Mouse (Mus musculus) cerebellum, adult 9-11 months (tissue): ENCODE measurements around the gene Hist1h3a.

ENCODE experiments used
- DNase-seq: peaks from one replicate; pipeline ENCODE4 v3.0.0; 2022

The Hist1h3a gene

DNA sequence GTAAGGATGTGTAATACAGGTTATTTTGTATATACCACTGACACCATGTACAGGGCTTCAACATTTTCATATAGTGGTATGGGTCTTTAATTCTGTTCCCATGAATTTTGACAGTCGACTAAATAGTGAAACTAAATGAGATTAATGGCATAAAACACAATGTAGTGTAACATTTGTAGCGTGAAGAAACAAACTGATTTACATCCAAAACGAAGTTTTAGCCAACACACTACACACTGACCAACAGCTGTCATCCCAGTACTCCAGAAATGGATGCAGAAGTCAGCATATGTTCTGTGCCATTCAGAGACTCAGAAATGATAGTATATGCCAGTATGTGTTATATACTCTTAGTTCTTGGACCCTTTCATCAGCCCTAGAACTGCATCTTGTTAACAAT is 4.3 kb downstream of the Hist1h3a start:
- DNase-seq = no peak

DNA sequence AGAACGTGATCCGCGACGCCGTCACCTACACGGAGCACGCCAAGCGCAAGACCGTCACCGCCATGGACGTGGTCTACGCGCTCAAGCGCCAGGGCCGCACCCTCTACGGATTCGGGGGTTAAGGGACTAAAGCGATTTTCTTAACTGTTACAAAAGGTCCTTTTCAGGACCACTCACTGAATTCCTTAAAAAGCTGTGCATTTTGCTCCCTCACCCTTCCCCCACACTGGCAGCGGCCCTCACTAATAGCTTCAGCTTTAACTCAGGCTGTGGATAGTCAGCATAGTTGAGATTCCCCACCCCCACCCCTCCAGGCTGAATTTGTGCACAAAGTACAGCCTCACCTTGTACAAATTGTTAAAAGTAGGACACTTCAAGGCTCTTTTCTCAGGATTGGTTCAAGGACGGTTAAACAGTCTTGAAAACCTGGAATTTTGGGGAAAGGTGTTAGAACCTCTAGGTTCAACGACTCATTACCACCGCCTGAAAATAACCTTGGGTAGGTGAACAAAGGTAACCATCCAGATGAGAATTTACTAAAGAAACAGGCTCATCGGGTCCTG is 4.9 kb downstream of the Hist1h3a start:
- DNase-seq = no peak

DNA sequence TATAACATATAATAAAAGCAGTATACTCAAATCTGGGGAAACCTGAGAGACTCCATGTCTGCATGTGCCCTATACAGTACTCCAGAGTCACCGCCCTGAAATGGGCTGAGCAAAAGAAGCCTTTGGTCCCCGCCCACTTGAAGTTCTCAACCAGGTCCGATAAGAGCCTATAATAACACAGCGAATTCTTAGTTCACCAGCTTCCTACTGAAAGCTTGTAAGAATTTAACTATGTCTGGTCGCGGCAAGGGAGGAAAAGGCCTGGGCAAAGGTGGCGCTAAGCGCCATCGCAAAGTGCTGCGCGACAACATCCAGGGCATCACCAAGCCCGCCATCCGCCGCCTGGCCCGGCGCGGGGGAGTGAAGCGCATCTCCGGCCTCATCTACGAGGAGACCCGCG is 5.4 kb downstream of the Hist1h3a start, which contains the start of gene Hist1h4b:
Gene Hist1h4b, plus strand, starts transcription at position 224 of the 400 bp plus-strand sequence.
- DNase-seq = peak; percentile 91

DNA sequence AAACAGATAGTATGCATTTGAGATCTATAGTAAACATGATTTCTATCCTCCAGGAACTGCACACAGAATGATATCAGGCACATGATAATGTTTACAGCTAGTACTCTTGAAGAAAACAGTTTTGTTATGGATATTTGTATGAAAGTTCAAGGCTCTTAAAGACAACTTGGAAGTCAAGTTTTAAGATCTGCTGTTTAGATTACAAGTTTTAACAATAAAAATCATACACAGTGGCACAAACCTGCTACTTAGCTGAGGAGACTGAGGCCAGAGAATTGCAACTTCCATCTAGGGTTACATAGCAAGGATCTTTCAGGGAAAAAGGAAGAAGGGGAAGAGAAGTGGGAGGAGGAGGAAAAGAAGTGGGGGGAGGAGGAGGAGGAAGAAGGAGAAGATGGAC is 7.2 kb downstream of the Hist1h3a start:
- DNase-seq = no peak

DNA sequence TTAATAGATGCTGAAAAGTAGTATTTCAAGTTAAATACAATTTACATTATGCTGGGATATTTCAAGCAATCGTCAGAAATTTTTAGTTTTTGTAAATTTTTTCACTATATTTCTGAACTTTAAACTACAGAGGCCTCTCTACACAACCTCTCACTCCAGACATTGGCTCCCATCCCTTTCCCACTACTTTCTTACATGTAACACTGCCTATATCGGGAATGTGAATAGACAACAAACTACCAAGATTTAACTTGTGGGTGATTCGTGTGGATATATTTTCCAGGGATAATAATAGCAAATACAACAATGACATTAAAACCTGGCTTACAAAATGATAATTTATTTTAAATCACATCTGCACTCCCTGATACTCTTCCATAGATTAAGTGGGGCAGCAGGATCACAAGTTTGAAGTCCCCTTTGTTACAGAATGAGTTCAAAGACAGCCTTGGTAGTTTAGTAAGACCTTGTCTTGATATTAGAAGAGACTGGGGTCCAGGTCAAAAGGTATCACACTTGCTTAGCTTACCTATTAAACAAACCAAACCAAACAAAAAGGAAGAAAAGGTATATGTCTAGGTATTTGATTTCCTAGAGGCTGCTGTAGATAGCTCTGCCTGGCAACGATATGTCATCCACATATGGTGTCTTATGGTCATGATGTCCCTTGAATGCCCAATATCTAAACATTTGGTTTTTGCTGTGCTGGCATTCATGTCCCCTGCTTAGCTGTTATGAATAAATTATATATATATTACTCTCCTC is 8.7 kb downstream of the Hist1h3a start:
- no peak for DNase-seq

DNA sequence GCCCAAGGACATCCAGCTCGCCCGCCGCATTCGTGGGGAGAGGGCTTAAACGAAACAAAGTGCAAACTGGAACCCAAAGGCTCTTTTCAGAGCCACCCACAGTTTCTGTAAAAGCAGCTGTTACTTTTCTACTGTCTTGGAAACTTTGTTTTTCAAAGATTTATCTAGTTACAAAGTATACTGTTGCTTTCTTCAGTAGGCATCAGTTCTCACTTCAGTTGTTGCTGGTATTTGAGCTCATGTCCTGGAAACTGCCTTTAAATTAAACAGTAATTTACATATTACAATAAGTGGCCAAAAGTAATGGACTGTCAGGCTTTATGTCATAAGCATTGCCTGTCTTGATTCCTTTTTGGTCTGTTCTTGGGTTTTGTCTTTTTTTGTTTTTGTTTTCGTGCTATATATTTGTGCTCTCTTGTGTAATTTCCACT is 9.4 kb downstream of the Hist1h3a start:
- no peak for DNase-seq

DNA sequence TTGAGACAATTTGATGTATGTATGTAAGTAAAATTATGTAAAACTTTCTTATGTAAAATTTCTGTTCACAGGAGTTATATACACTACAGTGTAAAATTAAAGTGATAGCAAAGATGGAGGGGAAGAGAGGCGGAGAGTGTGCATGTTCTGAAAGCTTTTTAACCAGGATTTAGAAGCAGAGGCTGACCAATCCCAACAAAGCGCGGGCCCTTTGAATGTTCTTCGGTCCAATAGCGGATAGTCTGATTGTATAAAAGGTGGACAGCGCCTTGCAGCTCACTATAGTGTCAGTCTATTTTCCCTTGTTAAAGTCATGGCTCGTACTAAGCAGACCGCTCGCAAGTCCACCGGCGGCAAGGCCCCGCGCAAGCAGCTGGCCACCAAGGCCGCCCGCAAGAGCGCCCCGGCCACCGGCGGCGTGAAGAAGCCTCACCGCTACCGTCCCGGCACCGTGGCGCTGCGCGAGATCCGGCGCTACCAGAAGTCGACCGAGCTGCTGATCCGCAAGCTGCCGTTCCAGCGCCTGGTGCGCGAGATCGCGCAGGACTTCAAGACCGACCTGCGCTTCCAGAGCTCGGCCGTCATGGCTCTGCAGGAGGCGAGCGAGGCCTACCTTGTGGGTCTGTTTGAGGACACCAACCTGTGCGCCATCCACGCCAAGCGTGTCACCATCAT is 10.0 kb downstream of the Hist1h3a start, which contains the start of gene Hist1h3b:
Gene Hist1h3b, plus strand, starts transcription at position 201 of the 675 bp plus-strand sequence.
- DNase-seq = peak; percentile 75

DNA sequence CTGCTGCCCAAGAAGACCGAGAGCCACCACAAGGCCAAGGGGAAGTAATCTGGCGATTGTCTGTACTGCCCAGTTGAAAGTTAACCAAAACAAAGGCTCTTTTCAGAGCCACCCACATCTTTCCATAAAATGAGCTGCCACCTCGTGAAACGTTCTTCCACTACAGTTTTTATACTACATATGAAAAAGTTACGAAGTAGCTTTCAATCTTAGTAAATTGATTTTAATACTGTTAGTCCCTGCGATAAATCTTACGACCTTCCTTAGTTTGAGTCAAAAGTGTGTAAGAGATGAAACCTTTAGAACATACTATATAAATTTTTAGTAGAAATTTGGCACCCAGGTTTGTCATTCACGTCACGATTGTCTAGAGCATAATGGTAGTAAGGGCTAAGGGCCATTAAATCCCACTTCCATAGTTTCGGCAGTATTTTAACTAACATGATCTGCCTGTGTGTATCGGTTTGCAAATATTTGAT is 10.7 kb downstream of the Hist1h3a start:
- peak; percentile 22 for DNase-seq

DNA sequence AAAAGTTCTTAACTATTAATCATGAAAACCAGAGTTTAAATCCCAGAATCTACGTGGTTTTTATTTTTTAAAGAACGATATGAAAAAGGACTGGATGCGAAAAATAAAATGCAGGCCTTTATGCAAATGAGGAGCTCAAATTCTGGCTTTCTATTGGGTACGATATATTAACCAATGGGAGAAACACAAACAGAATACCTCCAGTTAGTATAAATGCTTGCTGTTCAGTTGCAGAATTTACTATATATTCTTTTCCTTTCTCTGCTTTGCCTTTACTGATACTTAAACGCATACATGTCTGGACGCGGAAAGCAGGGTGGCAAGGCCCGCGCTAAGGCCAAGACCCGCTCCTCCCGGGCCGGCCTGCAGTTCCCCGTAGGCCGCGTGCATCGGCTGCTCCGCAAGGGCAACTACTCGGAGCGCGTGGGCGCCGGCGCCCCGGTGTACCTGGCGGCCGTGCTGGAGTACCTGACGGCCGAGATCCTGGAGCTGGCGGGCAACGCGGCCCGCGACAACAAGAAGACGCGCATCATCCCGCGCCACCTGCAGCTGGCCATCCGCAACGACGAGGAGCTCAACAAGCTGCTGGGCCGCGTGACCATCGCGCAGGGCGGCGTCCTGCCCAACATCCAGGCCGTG is 11.2 kb downstream of the Hist1h3a start, which contains the start of gene Hist1h2ab:
Gene Hist1h2ab, plus strand, starts transcription at position 288 of the 639 bp plus-strand sequence.
- peak; percentile 62 for DNase-seq

DNA sequence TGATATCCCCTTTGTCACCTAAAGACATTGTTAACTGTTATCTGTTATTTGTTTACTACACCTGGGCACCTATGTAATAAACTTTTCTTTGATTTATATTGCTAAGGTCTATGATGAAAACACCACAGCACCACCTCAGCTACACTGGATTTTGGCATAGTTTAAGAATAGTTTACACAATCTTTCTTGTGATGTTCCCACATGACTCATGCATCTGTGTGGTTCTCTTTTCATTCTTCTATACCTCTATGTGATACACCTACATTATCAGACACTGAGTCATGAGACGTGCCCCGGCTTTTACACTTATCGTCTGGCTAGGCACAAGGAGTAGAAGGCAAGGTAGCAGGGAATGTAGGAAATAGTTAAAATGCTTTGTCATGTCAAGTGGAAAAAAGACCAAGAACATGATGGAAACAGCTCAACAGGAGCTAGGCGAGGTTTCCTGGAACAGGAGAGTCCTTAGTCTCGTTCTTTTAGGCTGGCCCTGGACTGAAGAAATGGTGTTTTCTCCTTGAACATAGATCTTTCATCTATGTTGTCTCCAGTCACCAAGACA is 12.5 kb downstream of the Hist1h3a start:
- DNase-seq = no peak

DNA sequence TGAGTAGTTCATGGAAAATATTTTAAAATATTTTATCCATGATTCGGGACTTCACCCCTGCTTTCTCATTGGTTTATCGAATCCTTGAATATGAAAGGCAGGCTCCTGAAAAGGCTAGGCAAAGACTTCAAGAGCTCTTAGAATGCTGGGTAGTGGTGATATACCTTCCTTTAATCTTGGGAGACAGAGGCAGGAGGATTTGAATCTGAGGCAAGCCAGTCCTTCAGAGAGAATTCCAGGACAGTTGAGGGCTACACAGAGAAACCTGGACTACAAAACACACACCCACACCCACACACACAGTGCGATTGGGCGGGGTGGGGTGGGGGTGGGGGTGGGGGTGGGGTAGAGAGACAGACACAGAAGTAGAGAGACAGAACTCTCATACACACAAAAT is 14.3 kb downstream of the Hist1h3a start:
- no peak for DNase-seq

DNA sequence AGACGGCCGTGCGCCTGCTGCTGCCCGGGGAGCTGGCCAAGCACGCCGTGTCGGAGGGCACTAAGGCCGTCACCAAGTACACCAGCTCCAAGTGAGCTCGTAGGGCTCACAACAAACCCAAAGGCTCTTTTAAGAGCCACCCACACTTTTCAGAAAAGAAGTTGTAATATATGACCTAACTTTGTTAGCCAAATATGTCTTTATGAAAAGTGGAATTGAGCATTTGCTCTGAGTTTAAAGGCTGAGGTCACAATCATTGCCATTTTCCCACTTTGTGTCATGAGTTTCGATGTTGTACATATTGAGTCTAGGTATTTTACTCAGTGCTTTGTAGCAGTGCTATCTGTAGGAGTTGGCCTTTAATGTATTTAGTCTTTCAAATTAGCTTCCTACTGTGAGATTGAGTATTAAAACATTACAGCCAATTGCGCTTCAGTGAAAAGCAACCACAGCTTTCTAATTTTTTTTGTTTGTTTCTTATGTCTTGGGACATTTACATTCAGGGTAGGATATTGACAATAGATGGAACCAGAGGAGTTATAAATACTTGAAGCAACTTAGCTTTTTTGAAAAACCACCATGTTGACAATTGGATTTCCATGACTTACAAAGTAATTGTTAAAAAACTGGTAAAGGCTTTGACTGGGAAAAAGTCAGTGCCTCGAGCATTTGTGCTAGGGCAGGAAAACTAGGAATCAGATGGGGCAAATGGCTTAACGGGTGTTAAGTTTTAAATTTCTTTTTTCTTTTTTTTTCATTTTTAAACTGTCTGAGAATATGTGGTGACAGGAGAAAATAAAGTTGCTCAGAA is 14.9 kb downstream of the Hist1h3a start:
- no peak for DNase-seq

DNA sequence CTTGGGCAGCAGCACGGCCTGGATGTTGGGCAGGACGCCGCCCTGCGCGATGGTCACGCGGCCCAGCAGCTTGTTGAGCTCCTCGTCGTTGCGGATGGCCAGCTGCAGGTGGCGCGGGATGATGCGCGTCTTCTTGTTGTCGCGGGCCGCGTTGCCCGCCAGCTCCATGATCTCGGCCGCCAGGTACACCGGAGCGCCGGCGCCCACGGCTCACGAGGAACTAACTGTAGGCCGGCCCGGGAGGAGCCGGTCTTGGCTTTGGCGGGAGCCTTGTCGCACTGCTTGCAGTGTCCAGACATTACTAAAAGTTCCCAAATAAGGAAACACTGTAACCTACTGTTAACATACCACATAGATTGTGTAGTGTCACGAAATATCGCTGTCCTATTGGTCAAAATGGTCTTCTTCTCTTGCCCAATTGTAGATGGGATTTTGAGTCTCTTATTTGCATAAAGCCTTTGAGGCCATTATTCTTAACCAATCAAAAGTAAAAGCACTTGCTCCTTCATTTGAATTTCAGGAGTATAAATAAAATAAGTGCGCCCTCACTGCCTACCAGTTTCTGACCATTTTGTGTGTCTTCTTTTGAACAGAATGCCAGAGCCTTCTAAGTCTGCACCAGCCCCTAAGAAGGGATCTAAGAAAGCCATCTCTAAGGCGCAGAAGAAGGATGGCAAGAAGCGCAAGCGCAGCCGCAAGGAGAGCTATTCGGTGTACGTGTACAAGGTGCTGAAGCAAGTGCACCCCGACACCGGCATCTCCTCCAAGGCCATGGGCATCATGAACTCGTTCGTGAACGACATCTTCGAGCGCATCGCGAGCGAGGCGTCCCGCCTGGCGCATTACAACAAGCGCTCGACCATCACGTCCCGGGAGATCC is 15.7 kb downstream of the Hist1h3a start, which contains the start of gene Hist1h2bb:
Gene Hist1h2bb, plus strand, starts transcription at position 534 of the 880 bp plus-strand sequence.
- DNase-seq = peak; percentile 84

DNA sequence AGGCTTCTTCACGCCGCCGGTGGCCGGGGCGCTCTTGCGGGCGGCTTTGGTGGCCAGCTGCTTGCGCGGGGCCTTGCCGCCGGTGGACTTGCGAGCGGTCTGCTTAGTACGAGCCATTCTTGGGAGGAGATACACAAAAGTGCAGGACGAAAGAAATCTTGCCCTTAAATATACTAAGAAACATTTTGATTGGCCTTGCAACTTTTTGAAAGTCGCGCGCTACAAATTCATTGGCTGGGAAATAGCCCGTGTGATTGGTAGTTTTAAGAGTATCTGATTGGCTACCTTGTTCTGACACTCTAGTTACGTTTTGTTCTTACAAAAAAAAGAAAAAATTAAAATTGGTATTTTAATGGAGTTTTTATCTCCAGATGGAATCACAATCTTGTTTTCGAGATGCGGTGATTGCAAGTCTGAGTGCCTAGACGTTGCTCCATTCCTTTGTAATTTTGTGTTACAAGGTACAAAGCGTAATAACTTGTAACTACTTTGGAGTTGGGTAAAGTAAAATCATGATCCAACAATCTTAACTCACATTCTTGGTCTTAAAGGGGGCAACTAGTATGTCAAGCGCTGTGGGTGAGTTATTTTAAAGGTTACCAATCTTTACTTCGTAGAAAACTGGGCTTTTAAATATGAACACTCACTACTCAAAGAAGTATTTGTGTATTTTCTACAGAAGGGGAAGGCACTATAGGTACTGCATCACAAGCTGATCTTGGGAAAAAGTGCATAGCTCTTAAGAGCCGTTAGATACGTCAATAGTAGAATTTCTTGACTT is 16.6 kb downstream of the Hist1h3a start, which contains the start of gene Hist1h3c:
Gene Hist1h3c, minus strand, starts transcription at position 222 of the 781 bp plus-strand sequence.
- peak; percentile 79 for DNase-seq

DNA sequence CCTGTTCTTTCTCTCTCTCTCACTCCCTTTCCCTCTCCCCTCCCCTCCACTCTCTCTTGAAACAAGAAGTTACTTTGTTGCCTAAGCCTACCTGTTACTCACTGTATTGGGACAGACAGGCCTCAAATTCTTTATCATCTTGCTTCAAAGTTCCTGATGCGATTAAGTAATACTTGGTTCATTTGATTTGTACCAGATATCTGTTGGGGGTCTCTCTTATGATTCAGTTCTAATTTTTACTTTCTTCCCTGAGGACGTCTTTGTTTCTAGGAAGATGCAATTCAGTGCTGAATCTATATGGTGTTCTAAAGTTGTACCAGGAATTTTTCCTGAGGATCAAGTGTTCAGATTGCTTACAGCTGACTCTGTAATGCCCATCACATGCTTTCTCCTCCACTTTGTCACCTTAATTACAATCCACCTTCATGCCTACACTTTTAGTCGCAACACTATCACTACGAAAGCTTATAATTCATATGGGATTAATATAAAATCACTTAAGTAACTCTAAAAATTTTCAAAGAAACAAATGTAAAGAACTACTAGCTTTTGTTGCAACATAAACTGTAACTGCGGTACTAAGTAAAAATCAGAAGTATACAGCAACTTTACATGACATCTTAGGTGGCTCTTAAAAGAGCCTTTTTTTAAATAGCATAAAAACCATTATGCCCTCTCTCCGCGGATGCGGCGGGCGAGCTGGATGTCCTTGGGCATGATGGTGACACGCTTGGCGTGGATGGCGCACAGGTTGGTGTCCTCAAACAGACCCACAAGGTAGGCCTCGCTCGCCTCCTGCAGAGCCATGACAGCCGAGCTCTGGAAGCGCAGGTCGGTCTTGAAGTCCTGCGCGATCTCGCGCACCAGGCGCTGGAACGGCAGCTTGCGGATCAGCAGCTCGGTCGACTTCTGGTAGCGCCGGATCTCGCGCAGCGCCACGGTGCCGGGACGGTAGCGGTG is 17.5 kb downstream of the Hist1h3a start:
- DNase-seq = no peak

DNA sequence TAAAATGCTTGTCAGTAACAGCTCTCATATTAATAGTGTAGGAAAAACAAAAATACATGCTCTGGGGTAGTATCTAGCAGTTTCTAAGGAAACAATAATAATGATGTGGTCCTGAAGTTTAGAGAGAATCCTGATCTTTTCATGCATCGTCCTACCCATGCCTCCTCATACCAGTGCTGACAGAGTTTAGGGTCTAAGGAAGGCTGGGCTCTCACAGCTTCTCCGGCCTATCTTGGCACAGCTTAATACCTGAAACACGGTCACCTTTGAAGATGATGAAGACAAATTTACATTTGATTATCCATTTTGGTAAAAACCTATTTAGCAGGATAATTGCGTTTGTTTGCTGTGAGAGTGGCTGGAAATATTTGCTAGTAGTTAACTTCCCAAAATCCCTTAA is 18.2 kb downstream of the Hist1h3a start:
- DNase-seq = no peak

DNA sequence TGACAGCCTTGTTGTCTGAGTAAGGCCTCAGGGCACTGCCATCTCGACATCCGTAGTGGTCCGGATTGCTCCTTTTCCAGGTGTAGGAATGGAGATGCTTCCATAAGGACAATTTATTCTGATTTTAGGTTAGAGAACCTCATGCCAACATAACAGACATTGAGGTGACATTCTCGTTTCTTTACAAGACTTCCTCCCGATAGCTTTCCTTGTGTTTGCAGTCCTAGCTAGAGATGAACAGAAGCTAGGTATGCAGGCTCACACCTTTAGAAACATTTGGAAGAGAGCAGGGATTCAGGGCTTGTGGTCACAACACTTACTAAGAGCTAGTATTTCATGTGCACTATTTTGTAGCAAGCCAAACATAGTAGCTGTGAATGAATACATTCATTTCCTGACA is 19.0 kb downstream of the Hist1h3a start:
- no peak for DNase-seq

DNA sequence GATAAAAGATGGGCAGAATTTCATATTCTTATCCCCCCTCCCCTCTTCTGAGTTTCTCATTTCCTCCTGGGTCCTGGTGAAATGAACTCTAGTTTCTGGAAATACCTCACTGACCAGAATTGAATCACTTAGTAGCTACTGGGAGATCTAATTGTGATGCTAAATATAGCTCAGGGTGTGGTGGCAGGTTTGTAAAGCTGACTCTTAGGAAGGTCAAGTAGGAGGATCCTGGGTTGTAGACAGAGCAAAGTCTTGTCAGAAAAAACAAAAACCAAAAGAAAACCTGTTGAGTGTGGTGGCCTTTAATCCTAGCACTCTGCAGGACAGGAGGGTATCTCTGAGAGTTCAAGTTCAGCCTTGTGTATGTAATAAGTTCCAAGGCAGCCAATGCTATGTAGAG is 20.2 kb downstream of the Hist1h3a start:
- DNase-seq = no peak

DNA sequence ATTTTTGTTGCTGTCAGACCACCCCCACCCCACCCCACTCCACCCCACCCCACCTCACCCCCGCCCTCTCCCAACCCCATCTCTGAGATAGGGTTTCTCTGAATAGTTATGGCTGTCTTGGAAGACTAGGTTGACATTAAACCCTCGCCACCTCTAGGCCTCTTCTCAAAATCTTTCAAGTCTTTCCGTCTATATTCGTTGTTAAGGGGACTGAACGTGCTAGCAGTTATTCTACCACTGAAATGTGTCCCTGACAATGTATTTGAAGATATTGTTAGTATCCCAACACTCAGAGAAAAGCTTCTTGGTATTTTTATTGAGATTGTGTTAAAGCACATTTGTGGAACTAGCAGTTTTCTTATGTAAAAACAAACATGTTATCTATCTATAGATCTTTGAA is 21.3 kb downstream of the Hist1h3a start:
- no peak for DNase-seq
